In the genomic region with DNA sequence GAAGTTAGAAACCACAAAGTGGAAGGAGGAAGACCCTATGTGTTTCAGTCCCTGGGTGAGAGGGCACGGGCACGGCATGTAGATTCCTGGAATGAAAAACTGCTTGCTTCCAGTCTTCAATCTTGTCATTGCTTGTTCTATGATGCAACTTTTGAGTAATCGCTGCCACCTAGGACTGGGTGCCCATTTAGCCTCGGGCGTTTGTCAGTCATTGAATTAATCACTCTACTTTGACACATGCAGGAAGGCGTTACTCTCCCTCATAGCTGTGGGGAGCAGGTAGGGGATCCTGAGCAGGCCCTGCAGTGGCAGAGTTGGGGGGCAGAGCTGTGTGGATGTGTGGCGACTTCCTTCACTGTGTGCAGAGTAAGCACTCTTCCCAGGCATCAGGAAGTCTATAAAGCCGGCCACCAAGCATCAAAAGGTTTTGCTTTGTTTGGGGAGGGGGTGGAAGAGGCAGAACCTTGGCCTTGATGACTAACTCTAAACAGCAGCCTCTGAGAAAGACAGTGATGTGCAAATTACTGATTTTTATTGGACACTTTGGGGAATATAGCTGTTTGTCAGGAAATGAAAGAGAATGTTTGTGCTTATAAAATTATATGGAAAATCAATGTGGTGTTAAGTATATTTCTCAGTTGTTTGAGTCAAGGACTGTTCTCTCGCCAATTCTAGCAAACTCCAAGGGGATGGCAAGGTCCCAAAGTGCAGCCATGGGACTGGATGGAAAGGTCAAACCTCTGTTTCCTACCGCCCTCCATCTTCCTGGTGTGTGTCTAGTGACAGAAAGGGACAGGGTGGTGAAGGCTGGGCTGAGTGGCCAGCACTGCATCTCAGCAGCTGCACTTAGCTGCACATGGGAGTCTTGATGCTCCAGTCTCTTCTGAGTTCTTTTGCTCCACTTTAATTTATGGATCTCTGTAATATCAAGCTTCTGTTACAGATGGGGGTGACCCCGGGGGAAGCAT, we compare ENCODE assay signal across 16 mouse cellular contexts. TPM values are rescaled to one million over a fixed set of nuclear protein-coding genes. Genes with fewer than 3 reads are reported as not detected.
DNase-seq lines count a peak whose midpoint lies in the region; ATAC-seq lines count a peak whose summit lies in the region.
"Had no signal": no experiment of that assay in that cellular context is flagged by ENCODE, and none has a peak within 500 bp of the region (broad histone marks: within the 10 kb centered on the region; RNA-seq: fewer than 3 reads in every experiment).

No protein-coding gene starts in this region.

- DNase-seq in adrenal gland, adult 8-10 months, result peak; percentile 18
- DNase-seq in adrenal gland, adult 18-20 months (ENCODE audit: low spot score in 2 of 2), result no peak
- DNase-seq in neural tube, embryonic 10.5 days (ENCODE audit: extremely low spot score, low spot score), result no peak
- no peak for DNase-seq in layer of hippocampus, postnatal 14 days (ENCODE audit: low spot score in 2 of 2)
- DNase-seq: cerebellum, adult 2 months; gastrocnemius, postnatal 25 days; kidney, postnatal 4 days; right cerebral cortex, adult 18-20 months had no signal

- no peak overlapping the region for H3K27ac ChIP-seq in hindbrain, embryonic 15.5 days (replicated peaks)
- H3K27ac ChIP-seq in hindbrain, embryonic 13.5 days, result no peak overlapping the region
- H3K27ac ChIP-seq in neural tube, embryonic 15.5 days (replicated peaks), result no peak overlapping the region
- H3K27ac ChIP-seq: liver, embryonic 15.5 days; midbrain, embryonic 13.5 days had no signal

- 0 out of 2 replicates have a peak overlapping the region, but pooled peaks have one; percentile 16 for H3K4me2 ChIP-seq in hindbrain, embryonic 15.5 days
- no peak overlapping the region for H3K4me2 ChIP-seq in hindbrain, embryonic 13.5 days
- peak overlapping the region; percentile 5; the same call in 1 of the 2 replicates for H3K4me2 ChIP-seq in neural tube, embryonic 15.5 days
- H3K4me2 ChIP-seq: liver, embryonic 15.5 days had no signal

- no peak overlapping the region for H3K4me3 ChIP-seq in hindbrain, embryonic 15.5 days
- no peak overlapping the region for H3K4me3 ChIP-seq in hindbrain, embryonic 13.5 days
- H3K4me3 ChIP-seq in neural tube, embryonic 15.5 days (replicated peaks), result no peak overlapping the region
- H3K4me3 ChIP-seq: liver, embryonic 15.5 days; midbrain, embryonic 13.5 days had no signal

- no peaks in the 10 kb centered on the region for H3K27me3 ChIP-seq in hindbrain, embryonic 15.5 days
- H3K27me3 ChIP-seq in hindbrain, embryonic 13.5 days, result peaks cover 12% of the 10 kb centered on the region
- no peaks in the 10 kb centered on the region for H3K27me3 ChIP-seq in neural tube, embryonic 15.5 days (replicated peaks)
- H3K27me3 ChIP-seq: liver, embryonic 15.5 days had no signal

- 49% methylated on average over 11 of the region's 11 CpGs for WGBS in hindbrain, embryonic 15.5 days
- WGBS in hindbrain, embryonic 13.5 days, result 53% methylated on average over 11 of the region's 11 CpGs
- 51% methylated on average over 11 of the region's 11 CpGs for WGBS in neural tube, embryonic 15.5 days

- no peaks in the 10 kb centered on the region for H3K36me3 ChIP-seq in hindbrain, embryonic 15.5 days
- no peaks in the 10 kb centered on the region for H3K36me3 ChIP-seq in hindbrain, embryonic 13.5 days
- H3K36me3 ChIP-seq in neural tube, embryonic 15.5 days, result no peaks in the 10 kb centered on the region
- H3K36me3 ChIP-seq: liver, embryonic 15.5 days; midbrain, embryonic 13.5 days had no signal

- no peak; the same call in 1 of the 2 replicates for ATAC-seq in hindbrain, embryonic 15.5 days (ENCODE audit: low FRiP score, low read depth)
- ATAC-seq in hindbrain, embryonic 13.5 days (ENCODE audit: low FRiP score), result no peak
- no peak for ATAC-seq in neural tube, embryonic 15.5 days (ENCODE audit: low FRiP score)
- no peak for ATAC-seq in megakaryocyte progenitor cell, adult 5-6 weeks (replicated peaks; ENCODE audit: poor library complexity)
- ATAC-seq: forebrain, embryonic 14.5 days; inflammation-experienced regulatory T-cells, adult 6 months; midbrain, embryonic 13.5 days had no signal

- H3K4me1 ChIP-seq in hindbrain, embryonic 15.5 days (replicated peaks), result peaks cover 17% of the 10 kb centered on the region
- peaks cover 28% of the 10 kb centered on the region for H3K4me1 ChIP-seq in hindbrain, embryonic 13.5 days (replicated peaks)
- peaks cover 22% of the 10 kb centered on the region for H3K4me1 ChIP-seq in neural tube, embryonic 15.5 days
- H3K4me1 ChIP-seq: liver, embryonic 15.5 days had no signal

- no peaks in the 10 kb centered on the region for H3K9me3 ChIP-seq in hindbrain, embryonic 15.5 days
- H3K9me3 ChIP-seq in hindbrain, embryonic 13.5 days, result no peaks in the 10 kb centered on the region
- H3K9me3 ChIP-seq in neural tube, embryonic 15.5 days (replicated peaks), result no peaks in the 10 kb centered on the region
- H3K9me3 ChIP-seq: liver, embryonic 15.5 days; midbrain, embryonic 13.5 days had no signal

- H3K9ac ChIP-seq in hindbrain, embryonic 15.5 days, result no peak overlapping the region
- no peak overlapping the region for H3K9ac ChIP-seq in hindbrain, embryonic 13.5 days
- H3K9ac ChIP-seq in neural tube, embryonic 15.5 days (replicated peaks), result no peak overlapping the region
- H3K9ac ChIP-seq: liver, embryonic 15.5 days; midbrain, embryonic 13.5 days had no signal

RNA-seq across cellular contexts. Expression of gene Tenm4, which starts 0.8 kb away (rescaled TPM):
- total RNA-seq in adrenal gland, adult 8-10 months (2022), result 10 to 100 TPM; 18.1 to 36.5 (median 27.2) TPM
- 10 to 100 TPM; 11.8 to 27.2 TPM for total RNA-seq in adrenal gland, adult 18-20 months (2021)
- polyA plus RNA-seq in hindbrain, embryonic 15.5 days (2015; fragmentation: Nextera tagmentation; extraction: Ambion mirVana), result 39.0 and 40.1 TPM in 2 replicates
- polyA plus RNA-seq in hindbrain, embryonic 13.5 days (2015; fragmentation: Nextera tagmentation; extraction: Ambion mirVana), result 33.1 and 33.3 TPM in 2 replicates
- 49.7 and 52.4 TPM in 2 replicates for polyA plus RNA-seq in neural tube, embryonic 15.5 days (2015; fragmentation: Nextera tagmentation; extraction: Ambion mirVana)
- 100 to 1,000 TPM; 125 to 132 TPM for total RNA-seq in layer of hippocampus, postnatal 14 days (2021)
- not detected in 2 replicates for total RNA-seq in megakaryocyte progenitor cell, adult 5-6 weeks (2015)
- not detected in 2 replicates for total RNA-seq in megakaryocyte progenitor cell, adult 5-6 weeks (2017)

Comparison
In these comparisons a context has a peak if more than half of its experiments do, and no peak if none do; other contexts are left out.
1. RNA of gene Tenm4, which starts 0.8 kb away (total RNA-seq): 125 to 132 TPM in layer of hippocampus, postnatal 14 days, 18.1 to 36.5 TPM in adrenal gland, adult 8-10 months and 11.8 to 27.2 TPM in adrenal gland, adult 18-20 months; not detected in megakaryocyte progenitor cell, adult 5-6 weeks; every median in the first group is over 10 times any median in the second.